Mouse (Mus musculus) cerebellum, adult 2 months (tissue): ENCODE measurements around the gene Isl1. TPM values are rescaled to one million over a fixed set of nuclear protein-coding genes. Genes with fewer than 3 reads are reported as not detected.

ENCODE experiments used
- DNase-seq, 2 experiments: peaks; one replicate each; pipeline ENCODE4 v3.0.0; 2021
- H3K27ac ChIP-seq: fragments of 200-500 bp; 2 replicates; pipeline ENCODE4 v1.5.1; 2012; ENCODE audit warnings: low read length, control low read depth, inconsistent platforms; ENCODE audit not compliant: insufficient read depth
- H3K27me3 ChIP-seq: fragments of 200-500 bp; 2 replicates; pipeline ENCODE4 v1.6.1; 2012; ENCODE audit warnings: inconsistent platforms, mild to moderate bottlenecking, low read length, moderate library complexity; ENCODE audit not compliant: control insufficient read depth, insufficient read depth
- H3K4me1 ChIP-seq: fragments of 200-500 bp; 2 replicates; pipeline ENCODE4 v1.6.1; 2011; ENCODE audit warnings: low read length; ENCODE audit not compliant: control insufficient read depth, insufficient read depth
- H3K4me3 ChIP-seq: fragments of 200-500 bp; replicated peaks from 2 replicates; pipeline ENCODE3; 2011; ENCODE audit warnings: mild to moderate bottlenecking, low read depth, low read length, control low read depth; ENCODE audit not compliant: insufficient read depth
- CTCF ChIP-seq: fragments of 200-500 bp; IDR thresholded peaks from 2 replicates; pipeline ENCODE4 v1.5.1; 2011; ENCODE audit warnings: low read depth, mild to moderate bottlenecking, control low read depth, low read length, moderate library complexity, borderline replicate concordance; ENCODE audit not compliant: insufficient read depth
- POLR2A ChIP-seq: fragments of 200-500 bp; IDR thresholded peaks from 2 replicates; pipeline ENCODE4 v1.6.1; 2011; ENCODE audit warnings: low read length, control low read depth, borderline replicate concordance; ENCODE audit not compliant: insufficient read depth
- WGBS: fragments of 180-500 bp; shearing (Covaris S2); methylation state at CpG from one replicate; pipeline ENCODE4 v1.1.7; 2018; 5-methylcytosine and 5-hydroxymethylcytosine counted together
- polyA plus RNA-seq: library from polyadenylated mRNA; depleted of rRNA; stranded (reverse); fragments of >200 nt; gene quantifications from 2 replicates; pipeline ENCODE4 v1.2.3, GENCODE M21; 2012

Isl1 gene
- polyA plus RNA-seq, 1 experiment, result 2.4 TPM

- DNase-seq, result no peak
- Histone ChIP-seq H3K27me3 (peaks cover 4% of the 10 kb centered on the region; the same call in 1 of the 2 replicates), H3K4me1 (no peaks in the 10 kb centered on the region), H3K4me3 (no peak overlapping the region), H3K27ac (no peak overlapping the region)
- TF ChIP-seq CTCF (no peak), POLR2A (no peak)
- 2% methylated on average over 27 of the region's 27 CpGs for WGBS
Measured at GRCm38 (mm10) chr13:116293301-116294150, 16.0 kb downstream of the Isl1 start.

- TF ChIP-seq POLR2A (no peak), CTCF (no peak)
- WGBS, result 91% methylated on average over 1 of the region's 1 CpGs
- no peak for DNase-seq
- Histone ChIP-seq H3K27ac (no peak overlapping the region), H3K4me3 (no peak overlapping the region), H3K4me1 (no peaks in the 10 kb centered on the region), H3K27me3 (0 out of 2 replicates have a peak, but pooled peaks cover 1% of the 10 kb centered on the region)
Measured at GRCm38 (mm10) chr13:116289655-116290054, 19.8 kb downstream of the Isl1 start.

DNA sequence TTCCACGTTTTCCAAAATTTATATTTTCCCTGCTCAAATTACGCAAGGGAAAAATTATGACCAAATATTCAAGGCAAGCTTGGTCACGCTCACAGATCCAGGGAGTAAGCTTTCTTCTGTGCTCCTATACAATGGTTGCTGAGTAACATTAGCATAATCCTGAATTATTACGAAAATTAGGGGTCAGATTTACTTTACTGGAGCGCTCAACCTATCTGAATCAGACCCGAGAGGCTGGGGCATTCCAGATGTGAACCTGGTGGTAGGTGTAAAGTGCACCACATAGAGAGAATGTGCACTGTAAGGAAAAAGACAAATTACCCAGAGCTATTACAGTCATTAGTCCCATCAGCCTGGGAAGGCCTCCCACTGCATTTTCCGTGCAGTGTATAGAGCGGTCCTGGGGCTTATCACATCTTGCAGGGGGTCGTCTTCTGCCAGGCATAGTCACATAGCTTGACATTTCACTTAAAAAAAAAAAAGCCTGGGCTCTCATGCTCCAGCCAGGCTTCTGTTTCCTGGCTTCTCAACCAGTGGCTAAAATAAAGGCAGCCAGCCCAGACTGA, 30.2 kb downstream of the Isl1 start:
- Histone ChIP-seq H3K4me3 (no peak overlapping the region), H3K27ac (no peak overlapping the region), H3K27me3 (no peaks in the 10 kb centered on the region), H3K4me1 (no peaks in the 10 kb centered on the region)
- no peak for TF ChIP-seq POLR2A
- no peak for TF ChIP-seq CTCF
- DNase-seq, result no peak
- 66% methylated on average over 9 of the region's 9 CpGs for WGBS
